Mouse (Mus musculus): Measurements from ENCODE around the gene Olfr960.

Olfr960 gene

DNA sequence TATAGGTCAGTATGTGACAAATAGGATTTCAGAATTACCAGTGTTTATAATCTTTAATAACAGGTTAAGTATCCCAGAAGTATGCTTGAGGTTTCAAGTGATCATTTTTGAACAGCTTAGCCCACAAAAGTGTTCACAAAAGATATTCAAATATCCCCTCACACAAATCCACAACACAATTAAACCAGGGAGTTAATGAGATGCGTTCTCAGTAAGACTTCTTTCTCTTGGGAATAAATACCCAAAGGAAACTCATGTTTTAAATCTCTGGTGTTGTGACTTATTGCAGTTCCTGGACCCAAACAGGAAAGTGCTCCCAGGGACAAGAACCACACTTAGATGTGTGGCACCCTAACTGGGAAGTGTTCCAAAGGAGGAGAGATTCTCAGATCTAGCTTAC, at the start of gene Olfr960:
Olfr960 (plus strand) TSS at position 301 of the 400 bp plus-strand sequence.
- DNase-seq, result no peak

- no peak for DNase-seq
Measured at GRCm38 (mm10) chr9:39575469-39575868, 45.7 kb upstream of the Olfr960 start, which contains the start of gene Olfr959. Gene Olfr959 (minus strand): TSS chr9:39575569.

DNA sequence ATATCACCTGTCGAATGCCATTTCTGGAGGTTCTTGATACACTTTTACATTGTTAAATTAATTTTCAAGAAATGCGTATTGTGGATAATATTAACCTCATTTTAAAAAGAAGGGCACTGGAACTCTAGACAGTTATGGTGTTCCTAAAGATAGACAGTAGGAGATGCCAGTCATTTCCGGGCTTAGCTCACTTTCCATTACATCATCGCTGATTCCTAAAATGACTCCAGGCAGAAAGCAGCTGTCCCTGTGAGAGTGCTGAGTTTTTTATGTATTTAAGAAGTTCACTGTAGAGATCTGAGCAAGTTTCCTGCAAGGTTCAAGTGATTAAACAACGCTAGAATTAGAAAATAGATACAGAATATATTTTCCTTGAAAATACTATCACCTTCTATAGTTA, 44.1 kb upstream of the Olfr960 start:
- no peak for DNase-seq

DNA sequence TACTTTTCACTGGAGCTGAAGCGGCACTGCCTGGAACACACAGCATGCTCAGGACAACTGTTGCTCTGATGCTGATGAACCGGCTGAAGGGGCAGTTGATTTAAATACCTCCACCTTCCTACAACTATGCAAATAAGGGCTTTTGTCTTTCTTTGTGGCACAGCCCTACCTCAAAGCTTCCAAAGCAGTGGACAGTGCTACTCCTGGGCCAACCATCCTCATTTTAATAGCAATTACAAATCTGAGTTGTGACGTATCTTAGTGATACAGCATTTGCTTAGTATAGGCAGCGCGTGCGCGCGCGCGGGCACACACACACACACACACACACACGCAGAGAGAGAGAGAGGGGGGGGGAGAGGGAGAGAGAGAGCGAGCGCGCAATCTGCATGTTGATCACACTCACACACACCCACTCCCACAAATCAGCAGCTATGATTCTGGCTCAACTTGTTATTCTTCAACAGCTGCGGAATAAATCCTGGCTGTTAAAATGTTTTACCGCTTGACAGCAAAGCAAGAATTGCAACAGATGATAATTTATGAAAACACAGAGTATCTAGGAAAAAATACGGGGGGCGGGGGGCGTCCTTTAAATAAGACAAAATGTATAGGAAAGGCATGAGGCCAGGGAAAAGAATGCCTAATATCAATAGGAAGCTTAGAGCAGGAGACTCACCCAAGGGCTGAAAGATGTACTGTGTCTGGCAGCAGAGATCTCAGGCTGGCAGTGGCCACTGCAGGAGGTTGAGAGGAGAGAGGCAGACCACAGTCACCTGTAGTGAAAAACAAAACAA, 18.4 kb upstream of the Olfr960 start:
- peak; percentile 19 for DNase-seq

GRCm38 (mm10) chr9:39603333-39603845, 17.8 kb upstream of the Olfr960 start:
- DNase-seq, result no peak

DNA sequence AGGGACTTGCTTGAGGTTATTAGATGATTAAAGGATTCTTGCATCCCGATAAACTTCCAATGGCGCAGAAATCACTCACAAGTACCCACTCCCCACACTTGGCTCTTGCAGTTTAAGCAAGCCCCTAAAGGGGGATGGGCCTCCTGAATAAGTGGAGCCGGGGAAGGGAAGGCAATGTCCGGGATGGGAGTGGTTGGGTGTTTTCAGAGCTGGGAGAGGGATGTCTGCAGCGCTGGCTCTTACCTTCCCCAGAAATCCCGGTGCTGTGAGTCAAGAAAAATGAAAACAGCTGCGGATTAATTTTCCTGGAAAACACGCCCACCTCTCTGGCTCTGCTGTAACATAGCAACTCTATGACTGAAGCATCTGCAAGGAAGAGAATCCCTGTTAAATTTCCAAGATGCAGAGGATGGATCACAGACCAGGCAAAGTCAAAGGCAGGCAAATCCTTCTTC, 17.1 kb upstream of the Olfr960 start, which contains the start of gene AW551984:
AW551984 (minus strand) TSS at position 405 of the 455 bp plus-strand sequence.
- peak; percentile 23 for DNase-seq

- no peak for DNase-seq
Measured at GRCm38 (mm10) chr9:39608497-39608896, 12.7 kb upstream of the Olfr960 start.

DNA sequence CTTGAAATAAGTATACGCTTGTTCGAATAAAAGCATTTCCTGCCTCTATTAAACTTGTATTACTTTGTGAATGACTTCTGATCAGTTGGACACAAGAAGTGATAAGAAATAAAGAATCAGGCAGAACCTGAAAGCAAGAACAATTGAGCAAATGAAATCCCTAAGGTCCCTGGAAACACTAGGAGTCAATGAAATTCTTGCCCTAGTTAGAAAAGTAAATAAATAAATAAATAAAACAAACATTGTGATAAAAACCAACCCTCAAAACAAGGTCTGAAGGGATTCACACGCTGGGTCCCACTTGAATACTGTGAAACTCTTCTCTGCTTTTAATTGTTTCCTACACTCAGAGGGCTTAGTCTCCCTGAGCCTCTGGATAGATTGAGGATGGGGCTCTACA, 10.8 kb upstream of the Olfr960 start, which contains the start of gene Olfr148:
Olfr148 (plus strand) TSS at position 301 of the 400 bp plus-strand sequence.
- DNase-seq, result no peak

GRCm38 (mm10) chr9:39611953-39612352, 9.2 kb upstream of the Olfr960 start:
- DNase-seq, result peak; percentile 18

DNA sequence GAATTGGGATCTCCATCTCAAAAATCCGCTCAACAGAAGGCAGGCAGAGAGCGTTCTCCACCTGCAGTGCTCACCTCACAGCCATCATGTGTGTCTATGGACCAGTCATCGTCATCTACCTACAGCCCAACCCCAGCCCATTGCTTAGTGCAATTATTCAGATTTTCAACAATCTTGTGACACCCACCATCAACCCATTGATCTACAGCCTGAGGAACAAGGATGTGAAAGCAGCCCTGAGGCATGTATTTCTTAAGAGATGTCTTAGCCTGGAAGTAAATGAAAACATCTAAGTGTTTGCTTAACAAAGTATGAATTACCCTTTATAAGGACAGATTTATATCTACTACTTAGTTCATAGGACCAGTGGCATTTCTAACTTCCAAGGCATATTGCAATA, 2.6 kb downstream of the Olfr960 start:
- DNase-seq, result no peak

- no peak for DNase-seq
Measured at GRCm38 (mm10) chr9:39624711-39625110, 3.5 kb downstream of the Olfr960 start.

DNA sequence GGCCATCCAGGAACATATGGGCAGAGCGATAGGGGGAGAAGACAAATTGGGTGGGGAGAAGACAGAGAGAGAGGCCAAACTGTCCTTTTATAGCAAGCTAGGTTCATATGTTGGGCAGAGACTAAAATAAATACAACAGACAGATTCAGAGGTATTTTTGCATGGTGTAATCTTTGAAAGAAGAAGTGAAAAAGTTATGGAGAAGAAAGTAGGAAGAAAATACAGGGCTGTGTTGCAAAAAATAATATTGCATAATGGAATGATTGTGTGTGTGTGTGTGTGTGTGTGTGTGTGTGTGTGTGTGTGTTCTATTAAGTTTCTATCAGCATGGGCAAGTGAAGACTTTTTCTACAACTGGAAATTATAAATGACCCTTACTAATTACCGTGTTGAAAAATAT, 7.9 kb downstream of the Olfr960 start:
- DNase-seq, result no peak

GRCm38 (mm10) chr9:39633913-39634594, 12.9 kb downstream of the Olfr960 start:
- DNase-seq, result peak; percentile 17

GRCm38 (mm10) chr9:39644785-39645184, 23.6 kb downstream of the Olfr960 start, which contains the start of gene Olfr961:
Gene Olfr961 (plus strand): TSS chr9:39645085.
- no peak for DNase-seq

DNA sequence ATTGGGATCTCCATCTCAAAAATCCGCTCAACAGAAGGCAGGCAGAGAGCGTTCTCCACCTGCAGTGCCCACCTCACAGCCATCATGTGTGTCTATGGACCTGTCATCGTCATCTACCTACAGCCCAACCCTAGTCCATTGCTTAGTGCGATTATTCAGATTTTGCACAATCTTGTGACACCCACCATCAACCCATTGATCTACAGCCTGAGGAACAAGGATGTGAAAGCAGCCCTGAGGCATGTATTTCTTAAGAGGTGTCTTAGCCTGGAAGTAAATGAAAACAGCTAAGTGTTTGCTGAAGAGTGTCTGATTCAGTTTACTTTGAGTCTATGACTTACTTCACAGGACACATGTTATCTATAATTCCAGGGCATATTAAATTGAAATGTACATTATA, 26.2 kb downstream of the Olfr960 start:
- DNase-seq, result no peak

DNA sequence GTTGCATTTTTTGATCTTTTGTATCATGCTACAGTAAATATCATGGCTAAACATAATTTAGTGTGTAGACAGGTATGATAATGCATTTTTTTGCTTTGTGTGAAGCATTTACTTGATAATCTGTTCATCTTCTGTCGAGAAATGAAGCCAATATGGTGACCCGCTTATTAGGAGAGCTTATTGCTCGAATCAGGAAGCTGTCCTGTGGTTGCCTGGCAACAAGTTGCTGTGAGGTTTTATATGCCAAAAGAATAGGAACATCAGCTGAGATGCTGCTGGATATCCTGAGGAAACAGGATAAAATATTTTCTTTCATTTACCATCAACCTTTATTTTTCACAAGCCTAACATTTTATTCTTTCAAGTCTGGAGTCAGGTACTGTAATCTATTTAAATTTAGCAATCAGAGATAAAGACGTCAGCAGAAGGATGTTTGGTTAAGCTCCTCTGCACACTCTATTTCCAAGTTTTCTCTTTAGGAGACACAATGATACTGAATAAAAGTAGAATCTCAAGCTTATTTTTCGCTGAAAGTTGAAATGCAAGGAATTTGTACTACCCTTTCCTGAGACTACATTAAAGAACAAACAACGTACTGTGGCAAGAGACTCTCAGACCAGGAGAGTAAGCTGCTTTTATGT, 33.7 kb downstream of the Olfr960 start:
- DNase-seq, result no peak

- DNase-seq, result no peak
Measured at GRCm38 (mm10) chr9:39666905-39667304, 45.7 kb downstream of the Olfr960 start, which contains the start of gene Olfr963. Gene Olfr963 (plus strand): TSS chr9:39667205.

DNA sequence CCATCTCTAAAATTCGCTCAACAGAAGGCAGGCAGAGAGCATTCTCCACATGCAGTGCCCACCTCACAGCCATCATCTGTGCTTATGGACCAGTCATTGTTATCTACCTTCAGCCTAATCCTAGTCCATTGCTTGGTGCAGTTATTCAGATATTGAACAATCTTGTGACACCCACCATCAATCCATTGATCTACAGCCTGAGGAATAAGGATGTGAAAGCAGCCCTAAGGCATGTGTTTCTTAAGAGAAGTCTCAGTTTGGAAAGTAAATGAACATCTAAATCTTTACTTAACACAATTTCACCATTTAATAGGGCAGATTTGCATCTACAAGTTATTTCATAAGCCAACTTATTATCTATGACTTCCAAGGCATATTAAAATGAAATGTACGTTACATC, 48.5 kb downstream of the Olfr960 start:
- no peak for DNase-seq
